Mouse (Mus musculus) intestine, embryonic 14.5 days (tissue): ENCODE measurements around the gene Pon3. TPM values are rescaled to one million over a fixed set of nuclear protein-coding genes. Genes with fewer than 3 reads are reported as not detected.
A peak's percentile ranks its signal among the peaks of the same experiment; 100 is the strongest.

Experiments used
- ATAC-seq: fragments of 200-750 bp; cut with Nextera tagmentation; replicated peaks from 2 replicates; pipeline ENCODE4 v1.8.0; 2017; ENCODE audit warnings: low read depth, moderate number of reproducible peaks, moderate TSS enrichment, moderate library complexity; ENCODE audit not compliant: low FRiP score, low TSS enrichment
- DNase-seq: peaks from one replicate; pipeline ENCODE4 v3.0.0-alpha.2; 2018; ENCODE audit warnings: low spot score
- H3K27ac ChIP-seq: fragments of 300-500 bp; sonication (generic); 2 replicates; pipeline ENCODE4 v1.5.1; 2014; ENCODE audit warnings: low read depth, mild to moderate bottlenecking, control low read depth
- H3K27me3 ChIP-seq: fragments of 300-500 bp; sonication (generic); replicated peaks from 2 replicates; pipeline ENCODE4 v1.6.1; 2014; ENCODE audit warnings: low read length, control low read depth; ENCODE audit not compliant: control insufficient read depth, insufficient read depth
- H3K36me3 ChIP-seq: fragments of 300-500 bp; sonication (generic); 2 replicates; pipeline ENCODE4 v1.6.1; 2014; ENCODE audit warnings: low read length, control low read depth; ENCODE audit not compliant: control insufficient read depth, insufficient read depth
- H3K4me1 ChIP-seq: fragments of 300-500 bp; sonication (generic); replicated peaks from 2 replicates; pipeline ENCODE4 v1.6.1; 2014; ENCODE audit warnings: low read length, control low read depth, mixed read lengths; ENCODE audit not compliant: control insufficient read depth, insufficient read depth
- H3K4me2 ChIP-seq: fragments of 300-500 bp; sonication (generic); 2 replicates; pipeline ENCODE4 v1.6.1; 2014; ENCODE audit warnings: low read length
- H3K4me3 ChIP-seq: fragments of 300-500 bp; sonication (generic); 2 replicates; pipeline ENCODE4 v1.5.1; 2014; ENCODE audit warnings: low read depth, low read length, control low read depth, mixed read lengths
- H3K9ac ChIP-seq: fragments of 300-500 bp; sonication (generic); 2 replicates; pipeline ENCODE4 v1.6.1; 2014; ENCODE audit warnings: mild to moderate bottlenecking, low read length
- H3K9me3 ChIP-seq: fragments of 300-500 bp; sonication (generic); 2 replicates; pipeline ENCODE4 v1.6.1; 2016; ENCODE audit warnings: low read length, control low read depth; ENCODE audit not compliant: control insufficient read depth
- WGBS: fragments of 180-500 bp; shearing (Covaris S2); extraction: QIAGEN DNeasy Blood & Tissue Kit; methylation state at CpG from one replicate; pipeline ENCODE4 v1.1.7; 2014; 5-methylcytosine and 5-hydroxymethylcytosine counted together
- polyA plus RNA-seq: library from polyadenylated mRNA; unstranded; fragments of >200 nt; fragmentation: Nextera tagmentation; extraction: Ambion mirVana; gene quantifications from 2 replicates; pipeline ENCODE4 v1.2.1, GENCODE M21; 2014

The Pon3 gene
- polyA plus RNA-seq, 1 experiment from 2014 or later: 12.2 TPM

- DNase-seq (no peak), ATAC-seq (no peak)
- Histone ChIP-seq H3K36me3 (no peaks in the 10 kb centered on the region), H3K4me3 (no peak overlapping the region), H3K9ac (no peak overlapping the region), H3K27me3 (no peaks in the 10 kb centered on the region), H3K9me3 (no peaks in the 10 kb centered on the region), H3K4me1 (no peaks in the 10 kb centered on the region; the same call in 1 of the 2 replicates), H3K27ac (no peak overlapping the region), H3K4me2 (no peak overlapping the region)
- WGBS: 79% methylated on average over 5 of the region's 5 CpGs
These were observed 75.4 kb downstream of the Pon3 start for GRCm38 (mm10) chr6:5180645-5181044.

GRCm38 (mm10) chr6:5179189-5179588 lies 76.9 kb downstream of the Pon3 start:
- H3K4me3 ChIP-seq: no peak overlapping the region
- no peaks in the 10 kb centered on the region for H3K9me3 ChIP-seq
- DNase-seq: no peak
- H3K36me3 ChIP-seq: no peaks in the 10 kb centered on the region
- H3K27me3 ChIP-seq: no peaks in the 10 kb centered on the region
- no peak overlapping the region for H3K9ac ChIP-seq
- WGBS: 92% methylated on average over 6 of the region's 6 CpGs
- no peaks in the 10 kb centered on the region; the same call in 1 of the 2 replicates for H3K4me1 ChIP-seq
- H3K4me2 ChIP-seq: no peak overlapping the region
- H3K27ac ChIP-seq: no peak overlapping the region
- ATAC-seq: no peak

GRCm38 (mm10) chr6:5177967-5178891 lies 77.9 kb downstream of the Pon3 start:
- H3K36me3 ChIP-seq: no peaks in the 10 kb centered on the region
- H3K9ac ChIP-seq: no peak overlapping the region
- no peaks in the 10 kb centered on the region for H3K27me3 ChIP-seq
- no peak overlapping the region for H3K4me3 ChIP-seq
- H3K27ac ChIP-seq: no peak overlapping the region
- DNase-seq: no peak
- 61% methylated on average over 19 of the region's 19 CpGs for WGBS
- no peaks in the 10 kb centered on the region for H3K9me3 ChIP-seq
- no peaks in the 10 kb centered on the region; the same call in 1 of the 2 replicates for H3K4me1 ChIP-seq
- ATAC-seq: no peak
- peak overlapping the region; percentile 36 for H3K4me2 ChIP-seq

- WGBS: 82% methylated on average over 10 of the region's 10 CpGs
- Histone ChIP-seq H3K4me2 (no peak overlapping the region), H3K27me3 (no peaks in the 10 kb centered on the region), H3K4me1 (no peaks in the 10 kb centered on the region; the same call in 1 of the 2 replicates), H3K4me3 (no peak overlapping the region), H3K36me3 (no peaks in the 10 kb centered on the region), H3K9ac (no peak overlapping the region), H3K9me3 (no peaks in the 10 kb centered on the region), H3K27ac (no peak overlapping the region)
- no peak for DNase-seq
- ATAC-seq: no peak
These were observed 81.8 kb downstream of the Pon3 start for GRCm38 (mm10) chr6:5174179-5174812.

GRCm38 (mm10) chr6:5172571-5172970 lies 83.5 kb downstream of the Pon3 start:
- WGBS: 79% methylated on average over 9 of the region's 9 CpGs
- no peaks in the 10 kb centered on the region for H3K36me3 ChIP-seq
- H3K4me2 ChIP-seq: no peak overlapping the region
- H3K9me3 ChIP-seq: no peaks in the 10 kb centered on the region
- no peak for DNase-seq
- H3K9ac ChIP-seq: no peak overlapping the region
- H3K27ac ChIP-seq: no peak overlapping the region
- ATAC-seq: no peak
- no peaks in the 10 kb centered on the region for H3K4me1 ChIP-seq
- no peaks in the 10 kb centered on the region for H3K27me3 ChIP-seq
- no peak overlapping the region for H3K4me3 ChIP-seq

GRCm38 (mm10) chr6:5171418-5171817 lies 84.7 kb downstream of the Pon3 start:
- H3K4me1 ChIP-seq: no peaks in the 10 kb centered on the region
- WGBS: 75% methylated on average over 4 of the region's 4 CpGs
- no peaks in the 10 kb centered on the region for H3K9me3 ChIP-seq
- no peak overlapping the region for H3K9ac ChIP-seq
- H3K36me3 ChIP-seq: no peaks in the 10 kb centered on the region
- DNase-seq (no peak), ATAC-seq (no peak)
- H3K27ac ChIP-seq: no peak overlapping the region
- H3K27me3 ChIP-seq: no peaks in the 10 kb centered on the region
- no peak overlapping the region for H3K4me2 ChIP-seq
- no peak overlapping the region for H3K4me3 ChIP-seq

Other genes starting within 250 kb of the Pon3 start
- not detected in 2 replicates for gene Pon1, start 62.3 kb downstream of the Pon3 start, polyA plus RNA-seq
- 35.3 and 35.9 TPM in 2 replicates for gene Pon2, start 42.2 kb upstream of the Pon3 start, polyA plus RNA-seq
- 28.5 and 32.0 TPM in 2 replicates for gene Asb4, start 127.1 kb upstream of the Pon3 start, polyA plus RNA-seq
- 1.5 and 2.0 TPM in 2 replicates for gene Pdk4, start 240.0 kb upstream of the Pon3 start, polyA plus RNA-seq